Mouse (Mus musculus) G1E (cell line): ENCODE data around the gene Tbxas1.

Experiments
- CTCF ChIP-seq: IDR thresholded peaks from 2 replicates; pipeline ENCODE4 v1.5.1; 2012; ENCODE audit warnings: low read depth, low read length, inconsistent platforms, mixed read lengths
- GATA1 ChIP-seq: IDR thresholded peaks from 2 replicates; pipeline ENCODE4 v1.6.1; 2012; ENCODE audit warnings: borderline replicate concordance, low read length, inconsistent platforms, mixed read lengths
- GATA2 ChIP-seq: IDR thresholded peaks from 2 replicates; pipeline ENCODE4 v1.6.1; 2012; ENCODE audit warnings: low read depth, low read length, inconsistent platforms, borderline replicate concordance
- POLR2AphosphoS5 ChIP-seq: IDR thresholded peaks from 2 replicates; pipeline ENCODE4 v1.6.1; 2012; ENCODE audit warnings: low read depth, low read length, inconsistent platforms; ENCODE audit not compliant: insufficient replicate concordance
- TAL1 ChIP-seq: conservative IDR thresholded peaks from 2 replicates; pipeline ENCODE4 v1.6.1; 2012; ENCODE audit warnings: low read depth, low read length, inconsistent platforms, mixed read lengths

- no peak for TF ChIP-seq CTCF
- TF ChIP-seq TAL1 = no peak
- TF ChIP-seq POLR2AphosphoS5 = no peak
- TF ChIP-seq GATA2 = no peak
- no peak for TF ChIP-seq GATA1
These were observed 242.6 kb downstream of the Tbxas1 start, which contains the start of gene Parp12 for GRCm38 (mm10) chr6:39117584-39118455.
